Mouse (Mus musculus): ENCODE measurements at regions not wholly inside any gene's neighbourhood (a gene's known extent, or its start where the extent isn't known, plus 50 kb on each side); places are given as distances from the start of the nearest gene placed in this dataset.

- Histone ChIP-seq H3K4me3 (replicated peaks; ENCODE audit: low read length) (no peak overlapping the region), H3K27me3 (ENCODE audit: control insufficient read depth, insufficient read depth, low read length) (no peaks in the 10 kb centered on the region), H3K4me2 (replicated peaks; ENCODE audit: low read depth, low read length, severe bottlenecking) (no peak overlapping the region), H3K9ac (ENCODE audit: low read depth, low read length, severe bottlenecking) (no peak overlapping the region), H3K27ac (replicated peaks; ENCODE audit: low read depth, low read length) (no peak overlapping the region), H3K9me3 (ENCODE audit: control insufficient read depth, low read length) (no peaks in the 10 kb centered on the region), H3K36me3 (ENCODE audit: control insufficient read depth, insufficient read depth, low read length) (no peaks in the 10 kb centered on the region), H3K4me1 (ENCODE audit: control insufficient read depth, insufficient read depth, low read length) (no peaks in the 10 kb centered on the region)
- WGBS = 65% methylated on average over 7 of the region's 7 CpGs
- ATAC-seq (ENCODE audit: low FRiP score, low read depth) (no peak), DNase-seq (ENCODE audit: low spot score) (no peak)
- no peak for TF ChIP-seq POLR2A (IDR thresholded peaks at IDR 0.05; ENCODE audit: borderline replicate concordance, extremely low read depth, insufficient read depth, insufficient read length)
Measured at GRCm38 (mm10) chr17:67557351-67557870, 75.1 kb downstream of the Lrrc30 start.

- no peaks in the 10 kb centered on the region for H3K9me3 ChIP-seq (ENCODE audit: control insufficient read depth, low read length)
- H3K27ac ChIP-seq (replicated peaks; ENCODE audit: low read depth, low read length) = no peak overlapping the region
- H3K4me3 ChIP-seq (replicated peaks; ENCODE audit: low read length) = no peak overlapping the region
- ATAC-seq (ENCODE audit: low FRiP score, low read depth) = no peak
- no peaks in the 10 kb centered on the region for H3K4me1 ChIP-seq (ENCODE audit: control insufficient read depth, insufficient read depth, low read length)
- no peaks in the 10 kb centered on the region for H3K27me3 ChIP-seq (ENCODE audit: control insufficient read depth, insufficient read depth, low read length)
- WGBS = 87% methylated on average over 21 of the region's 21 CpGs
- H3K36me3 ChIP-seq (ENCODE audit: control insufficient read depth, insufficient read depth, low read length) = no peaks in the 10 kb centered on the region
- no peak for TF ChIP-seq POLR2A (IDR thresholded peaks at IDR 0.05; ENCODE audit: borderline replicate concordance, extremely low read depth, insufficient read depth, insufficient read length)
- no peak overlapping the region for H3K4me2 ChIP-seq (replicated peaks; ENCODE audit: low read depth, low read length, severe bottlenecking)
- H3K9ac ChIP-seq (ENCODE audit: low read depth, low read length, severe bottlenecking) = no peak overlapping the region
- no peak for DNase-seq (ENCODE audit: low spot score)
Measured at GRCm38 (mm10) chr17:67552581-67553139, 79.9 kb downstream of the Lrrc30 start.

GRCm38 (mm10) chr17:67548966-67549700 lies 83.4 kb downstream of the Lrrc30 start:
- no peak overlapping the region for H3K9ac ChIP-seq (ENCODE audit: low read depth, low read length, severe bottlenecking)
- WGBS = 46% methylated on average over 11 of the region's 11 CpGs
- H3K4me1 ChIP-seq (ENCODE audit: control insufficient read depth, insufficient read depth, low read length) = no peaks in the 10 kb centered on the region
- ATAC-seq (ENCODE audit: low FRiP score, low read depth) = no peak
- no peak overlapping the region for H3K4me3 ChIP-seq (replicated peaks; ENCODE audit: low read length)
- no peaks in the 10 kb centered on the region for H3K27me3 ChIP-seq (ENCODE audit: control insufficient read depth, insufficient read depth, low read length)
- no peak overlapping the region for H3K4me2 ChIP-seq (replicated peaks; ENCODE audit: low read depth, low read length, severe bottlenecking)
- H3K9me3 ChIP-seq (ENCODE audit: control insufficient read depth, low read length) = no peaks in the 10 kb centered on the region
- H3K36me3 ChIP-seq (ENCODE audit: control insufficient read depth, insufficient read depth, low read length) = no peaks in the 10 kb centered on the region
- no peak for DNase-seq (ENCODE audit: low spot score)
- no peak overlapping the region for H3K27ac ChIP-seq (replicated peaks; ENCODE audit: low read depth, low read length)
- TF ChIP-seq POLR2A (IDR thresholded peaks at IDR 0.05; ENCODE audit: borderline replicate concordance, extremely low read depth, insufficient read depth, insufficient read length) = no peak

- Histone ChIP-seq H3K4me3 (replicated peaks; ENCODE audit: low read length) (no peak overlapping the region), H3K27ac (replicated peaks; ENCODE audit: low read depth, low read length) (no peak overlapping the region), H3K36me3 (ENCODE audit: control insufficient read depth, insufficient read depth, low read length) (no peaks in the 10 kb centered on the region), H3K4me2 (replicated peaks; ENCODE audit: low read depth, low read length, severe bottlenecking) (no peak overlapping the region), H3K9ac (ENCODE audit: low read depth, low read length, severe bottlenecking) (no peak overlapping the region), H3K9me3 (ENCODE audit: control insufficient read depth, low read length) (no peaks in the 10 kb centered on the region), H3K4me1 (ENCODE audit: control insufficient read depth, insufficient read depth, low read length) (no peaks in the 10 kb centered on the region), H3K27me3 (ENCODE audit: control insufficient read depth, insufficient read depth, low read length) (no peaks in the 10 kb centered on the region)
- ATAC-seq (ENCODE audit: low FRiP score, low read depth) = no peak
- no peak for DNase-seq (ENCODE audit: low spot score)
- WGBS = 89% methylated on average over 7 of the region's 7 CpGs
- no peak for TF ChIP-seq POLR2A (IDR thresholded peaks at IDR 0.05; ENCODE audit: borderline replicate concordance, extremely low read depth, insufficient read depth, insufficient read length)
Measured at GRCm38 (mm10) chr17:67544410-67544809, 88.1 kb downstream of the Lrrc30 start.

GRCm38 (mm10) chr17:67532331-67532730 lies 100.2 kb downstream of the Lrrc30 start:
- no peak overlapping the region for H3K27ac ChIP-seq (replicated peaks; ENCODE audit: low read depth, low read length)
- no peak overlapping the region for H3K9ac ChIP-seq (ENCODE audit: low read depth, low read length, severe bottlenecking)
- no peak for ATAC-seq (ENCODE audit: low FRiP score, low read depth)
- H3K4me1 ChIP-seq (ENCODE audit: control insufficient read depth, insufficient read depth, low read length) = no peaks in the 10 kb centered on the region
- H3K9me3 ChIP-seq (ENCODE audit: control insufficient read depth, low read length) = no peaks in the 10 kb centered on the region
- no peak for DNase-seq (ENCODE audit: low spot score)
- no peak overlapping the region for H3K4me3 ChIP-seq (replicated peaks; ENCODE audit: low read length)
- no peaks in the 10 kb centered on the region for H3K36me3 ChIP-seq (ENCODE audit: control insufficient read depth, insufficient read depth, low read length)
- H3K27me3 ChIP-seq (ENCODE audit: control insufficient read depth, insufficient read depth, low read length) = no peaks in the 10 kb centered on the region
- no peak overlapping the region for H3K4me2 ChIP-seq (replicated peaks; ENCODE audit: low read depth, low read length, severe bottlenecking)
- TF ChIP-seq POLR2A (IDR thresholded peaks at IDR 0.05; ENCODE audit: borderline replicate concordance, extremely low read depth, insufficient read depth, insufficient read length) = no peak
